Mouse (Mus musculus): Measurements from ENCODE around the gene Slitrk3. TPM values are rescaled to one million over a fixed set of nuclear protein-coding genes. Genes with fewer than 3 reads are reported as not detected.

The Slitrk3 gene
- polyA plus RNA-seq, 1 experiment from 2014 or later: 17.0 TPM

DNA sequence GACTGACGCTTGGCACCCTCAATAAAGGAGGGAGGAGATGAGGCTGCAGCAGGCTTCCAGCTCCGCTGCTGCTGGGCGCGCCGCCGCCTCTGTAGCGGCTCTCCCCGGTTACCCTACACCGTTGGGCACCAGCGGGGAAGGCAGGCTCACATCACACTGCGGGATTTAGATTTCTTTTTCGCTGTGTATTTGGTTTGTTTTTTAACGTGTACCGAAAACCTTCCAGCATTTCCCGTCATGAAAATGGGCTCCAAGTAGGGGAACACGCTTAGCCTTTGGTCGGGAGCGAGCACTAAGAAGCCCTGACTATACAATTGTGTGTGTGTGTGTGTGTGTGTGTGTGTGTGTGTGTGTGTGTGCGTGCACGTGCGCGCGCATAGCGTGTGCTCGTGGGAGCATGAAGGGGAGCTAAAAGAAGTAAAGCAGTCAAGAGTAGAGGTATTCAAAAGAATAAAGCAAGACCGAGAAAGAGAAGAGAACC lies 4.1 kb downstream of the Slitrk3 start:
- 2% methylated on average over 26 of the region's 26 CpGs for WGBS
- peaks cover 2% of the 10 kb centered on the region; the same call in 1 of the 2 replicates for H3K27me3 ChIP-seq (ENCODE audit: control insufficient read depth, insufficient read depth, low read length)
- H3K4me1 ChIP-seq (ENCODE audit: control insufficient read depth, insufficient read depth, low read length): peaks cover 6% of the 10 kb centered on the region; the same call in 1 of the 2 replicates
- peak overlapping the region; percentile 75 for H3K4me2 ChIP-seq (ENCODE audit: low read depth, low read length)
- H3K27ac ChIP-seq (ENCODE audit: low read depth, low read length): peak overlapping the region; percentile 77
- H3K9me3 ChIP-seq (ENCODE audit: control insufficient read depth, low read length): no peaks in the 10 kb centered on the region
- peaks cover 7% of the 10 kb centered on the region; the same call in 1 of the 2 replicates for H3K36me3 ChIP-seq (ENCODE audit: control insufficient read depth, insufficient read depth, low read length)
- peak overlapping the region; percentile 63 for H3K9ac ChIP-seq (replicated peaks; ENCODE audit: low read depth, low read length)
- peak; percentile 79 for ATAC-seq (ENCODE audit: low read depth)
- peak overlapping the region; percentile 42 for H3K4me3 ChIP-seq (ENCODE audit: low read depth, low read length)

GRCm38 (mm10) chr3:73046248-73046647 lies 11.4 kb downstream of the Slitrk3 start:
- 2% methylated on average over 3 of the region's 3 CpGs for WGBS
- peaks cover 7% of the 10 kb centered on the region; the same call in 1 of the 2 replicates for H3K36me3 ChIP-seq (ENCODE audit: control insufficient read depth, insufficient read depth, low read length)
- no peak overlapping the region for H3K4me2 ChIP-seq (ENCODE audit: low read depth, low read length)
- H3K9ac ChIP-seq (replicated peaks; ENCODE audit: low read depth, low read length): no peak overlapping the region
- ATAC-seq (ENCODE audit: low read depth): peak; percentile 75
- H3K27me3 ChIP-seq (ENCODE audit: control insufficient read depth, insufficient read depth, low read length): no peaks in the 10 kb centered on the region
- no peak overlapping the region for H3K27ac ChIP-seq (ENCODE audit: low read depth, low read length)
- H3K4me3 ChIP-seq (ENCODE audit: low read depth, low read length): no peak overlapping the region
- no peaks in the 10 kb centered on the region for H3K9me3 ChIP-seq (ENCODE audit: control insufficient read depth, low read length)
- no peaks in the 10 kb centered on the region for H3K4me1 ChIP-seq (ENCODE audit: control insufficient read depth, insufficient read depth, low read length)

GRCm38 (mm10) chr3:73042256-73042655 lies 15.3 kb downstream of the Slitrk3 start:
- H3K4me3 ChIP-seq (ENCODE audit: low read depth, low read length): no peak overlapping the region
- H3K9ac ChIP-seq (replicated peaks; ENCODE audit: low read depth, low read length): no peak overlapping the region
- no peak overlapping the region for H3K4me2 ChIP-seq (ENCODE audit: low read depth, low read length)
- ATAC-seq (ENCODE audit: low read depth): no peak
- no peak overlapping the region for H3K27ac ChIP-seq (ENCODE audit: low read depth, low read length)
- H3K27me3 ChIP-seq (ENCODE audit: control insufficient read depth, insufficient read depth, low read length): no peaks in the 10 kb centered on the region
- no peaks in the 10 kb centered on the region for H3K9me3 ChIP-seq (ENCODE audit: control insufficient read depth, low read length)
- H3K4me1 ChIP-seq (ENCODE audit: control insufficient read depth, insufficient read depth, low read length): no peaks in the 10 kb centered on the region
- no peaks in the 10 kb centered on the region for H3K36me3 ChIP-seq (ENCODE audit: control insufficient read depth, insufficient read depth, low read length)

DNA sequence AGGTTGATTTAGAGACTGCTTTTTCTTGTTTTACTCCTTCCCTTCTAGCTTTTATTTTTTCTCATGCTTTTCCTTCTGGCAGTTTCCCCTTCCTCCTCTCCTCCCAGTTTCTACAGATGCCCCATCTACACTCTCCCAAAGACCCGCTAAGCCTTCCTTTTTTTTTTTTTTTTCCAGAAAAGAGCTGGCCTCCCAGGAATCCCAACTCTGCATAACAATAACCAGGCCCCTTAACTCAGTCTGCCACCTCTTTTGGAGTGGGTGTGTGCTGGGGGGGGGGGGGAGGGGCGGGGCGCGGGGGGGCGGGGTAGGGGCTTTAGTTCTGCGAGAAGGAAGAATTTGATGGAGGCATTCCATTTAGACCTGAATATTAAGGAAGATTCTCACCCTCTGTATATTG lies 51.6 kb downstream of the Slitrk3 start:
- Histone ChIP-seq H3K4me3 (ENCODE audit: low read depth, low read length) (no peak overlapping the region), H3K27ac (ENCODE audit: low read depth, low read length) (no peak overlapping the region), H3K36me3 (ENCODE audit: control insufficient read depth, insufficient read depth, low read length) (no peaks in the 10 kb centered on the region), H3K9ac (replicated peaks; ENCODE audit: low read depth, low read length) (no peak overlapping the region), H3K9me3 (ENCODE audit: control insufficient read depth, low read length) (no peaks in the 10 kb centered on the region), H3K27me3 (ENCODE audit: control insufficient read depth, insufficient read depth, low read length) (no peaks in the 10 kb centered on the region), H3K4me2 (ENCODE audit: low read depth, low read length) (no peak overlapping the region), H3K4me1 (ENCODE audit: control insufficient read depth, insufficient read depth, low read length) (no peaks in the 10 kb centered on the region)
- 7% methylated on average over 6 of the region's 6 CpGs for WGBS
- no peak for ATAC-seq (ENCODE audit: low read depth)

DNA sequence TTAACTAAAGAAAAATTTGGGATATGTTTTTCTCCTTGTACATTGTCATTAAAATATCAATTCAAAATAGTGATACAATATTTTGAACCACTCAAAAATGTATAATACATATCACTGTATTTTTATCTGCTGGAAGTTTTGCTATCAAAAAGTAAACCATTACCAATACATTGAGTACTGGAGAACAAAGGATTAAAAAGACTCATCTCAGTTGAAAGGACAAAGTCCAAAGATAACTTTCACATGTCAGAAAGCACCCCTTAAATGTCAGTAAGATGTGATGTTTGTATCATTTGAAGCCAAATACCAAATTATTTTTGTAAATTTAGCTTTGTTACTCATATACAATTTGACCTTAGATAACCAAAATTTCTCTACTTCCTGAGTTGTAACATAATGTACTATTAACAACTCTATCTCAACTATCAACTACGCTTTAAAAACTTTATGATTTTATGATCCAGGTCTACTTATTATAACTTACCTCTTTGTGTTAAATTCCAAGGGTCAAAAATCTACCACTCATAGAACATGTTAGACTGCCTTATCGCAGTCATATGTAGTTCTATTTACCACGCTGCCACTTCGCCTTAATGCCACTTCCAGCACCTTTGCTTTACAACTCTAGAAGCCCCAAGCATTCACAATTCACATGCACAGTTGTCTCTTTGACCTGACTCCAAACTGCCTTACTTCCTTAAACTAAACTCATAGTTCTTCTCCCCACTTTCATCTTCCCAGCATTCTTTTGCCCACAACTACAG lies 54.5 kb downstream of the Slitrk3 start:
- Histone ChIP-seq H3K27me3 (ENCODE audit: control insufficient read depth, insufficient read depth, low read length) (no peaks in the 10 kb centered on the region), H3K27ac (ENCODE audit: low read depth, low read length) (no peak overlapping the region), H3K4me1 (ENCODE audit: control insufficient read depth, insufficient read depth, low read length) (no peaks in the 10 kb centered on the region), H3K4me3 (ENCODE audit: low read depth, low read length) (no peak overlapping the region), H3K36me3 (ENCODE audit: control insufficient read depth, insufficient read depth, low read length) (no peaks in the 10 kb centered on the region), H3K9me3 (ENCODE audit: control insufficient read depth, low read length) (no peaks in the 10 kb centered on the region), H3K9ac (replicated peaks; ENCODE audit: low read depth, low read length) (no peak overlapping the region), H3K4me2 (ENCODE audit: low read depth, low read length) (no peak overlapping the region)
- no peak for ATAC-seq (ENCODE audit: low read depth)
- WGBS: 99% methylated on average over 4 of the region's 4 CpGs

DNA sequence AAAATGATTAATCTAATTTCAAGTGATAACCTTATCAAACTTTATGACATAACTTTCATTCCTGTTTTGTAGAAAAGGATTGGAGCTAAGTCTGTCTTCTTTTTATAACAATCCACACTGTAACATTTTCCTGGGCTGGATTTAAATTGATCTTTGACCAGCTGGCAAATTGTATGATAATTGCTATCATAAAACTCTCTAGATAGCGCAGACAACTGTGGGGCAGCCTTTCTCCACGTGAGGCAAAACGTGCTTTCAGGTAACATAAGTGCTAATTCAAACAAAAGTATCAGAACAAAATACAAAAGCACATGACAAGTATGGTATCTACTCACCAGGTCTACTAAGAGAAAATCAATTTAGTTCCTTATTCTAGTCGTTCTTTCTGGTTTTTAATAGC lies 60.1 kb downstream of the Slitrk3 start:
- Histone ChIP-seq H3K9ac (replicated peaks; ENCODE audit: low read depth, low read length) (no peak overlapping the region), H3K27ac (ENCODE audit: low read depth, low read length) (no peak overlapping the region), H3K9me3 (ENCODE audit: control insufficient read depth, low read length) (no peaks in the 10 kb centered on the region), H3K4me1 (ENCODE audit: control insufficient read depth, insufficient read depth, low read length) (no peaks in the 10 kb centered on the region), H3K4me2 (ENCODE audit: low read depth, low read length) (no peak overlapping the region), H3K36me3 (ENCODE audit: control insufficient read depth, insufficient read depth, low read length) (no peaks in the 10 kb centered on the region), H3K27me3 (ENCODE audit: control insufficient read depth, insufficient read depth, low read length) (no peaks in the 10 kb centered on the region), H3K4me3 (ENCODE audit: low read depth, low read length) (no peak overlapping the region)
- WGBS: 48% methylated on average over 4 of the region's 4 CpGs
- no peak for ATAC-seq (ENCODE audit: low read depth)

Other genes with a start within 250 kb of the Slitrk3 start
- not detected in 2 replicates for gene Sis, start 89.9 kb downstream of the Slitrk3 start, polyA plus RNA-seq (2014; fragmentation: Nextera tagmentation; extraction: Ambion mirVana)

Data from neural tube, embryonic 14.5 days (tissue).